Mouse (Mus musculus): ENCODE results near the gene Mtus2.
"Not testable (repeated sequence)": the region's sequence is repeated elsewhere in the genome, so short reads cannot be mapped to it uniquely, and the experiment has no call there.

The Mtus2 gene

GRCm38 (mm10) chr5:147956821-147957564, at the start of gene Mtus2:
TSS of gene Mtus2 (plus strand) at chr5:147957320.
- peak; percentile 94 for DNase-seq

DNA sequence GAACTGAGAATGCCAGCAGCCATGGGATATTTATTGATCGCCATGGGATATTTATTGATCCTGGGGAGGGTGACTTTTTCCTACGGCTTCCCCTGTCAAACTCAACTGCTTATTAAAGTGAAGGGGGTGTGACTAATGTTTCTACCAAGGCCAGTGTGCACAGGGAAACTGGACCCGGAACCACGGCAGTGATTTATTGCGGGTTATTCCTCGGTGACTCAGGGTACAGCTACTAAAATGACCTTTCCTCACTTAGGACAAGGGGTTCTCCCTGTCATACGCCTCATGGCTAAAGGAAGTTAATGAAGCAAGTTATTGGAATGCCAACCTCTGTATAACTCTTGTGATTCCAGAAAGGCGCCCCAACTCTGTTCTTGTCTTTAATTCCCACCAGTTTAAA, 49.3 kb upstream of the Mtus2 start:
- DNase-seq, result no peak

DNA sequence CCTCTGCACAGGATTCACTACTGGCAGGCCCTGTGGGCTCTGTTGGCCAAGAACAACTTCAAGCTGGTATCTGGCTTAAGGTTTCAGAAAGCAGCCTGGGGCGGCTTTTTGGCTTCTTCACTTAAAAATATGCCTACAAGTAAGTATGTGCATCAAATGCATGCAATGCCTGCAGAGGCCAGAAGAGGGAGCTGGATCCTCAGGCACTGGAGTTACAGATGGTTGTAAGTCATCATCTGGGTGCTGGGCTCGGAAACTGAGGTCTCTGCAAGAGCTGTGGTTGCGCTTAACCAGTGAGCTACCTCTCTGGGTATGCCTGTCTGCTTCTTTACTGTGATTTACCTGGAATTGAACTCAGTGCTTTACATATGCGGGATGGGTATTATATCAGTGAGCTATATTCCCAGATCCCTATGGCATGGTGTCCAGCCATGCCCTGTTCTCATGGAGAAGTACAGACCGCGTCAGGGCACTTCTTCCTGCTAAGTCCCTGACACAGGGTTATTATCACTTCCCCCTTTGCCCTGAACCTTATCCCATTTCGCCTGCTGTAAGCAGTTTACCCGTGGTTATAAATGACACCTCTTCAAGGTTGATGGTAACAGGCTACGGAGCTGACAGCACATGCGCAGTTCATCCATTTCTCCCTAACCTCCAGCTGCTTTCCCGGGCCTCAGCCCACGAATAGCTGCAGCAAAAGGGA, 46.2 kb upstream of the Mtus2 start:
- no peak for DNase-seq

DNA sequence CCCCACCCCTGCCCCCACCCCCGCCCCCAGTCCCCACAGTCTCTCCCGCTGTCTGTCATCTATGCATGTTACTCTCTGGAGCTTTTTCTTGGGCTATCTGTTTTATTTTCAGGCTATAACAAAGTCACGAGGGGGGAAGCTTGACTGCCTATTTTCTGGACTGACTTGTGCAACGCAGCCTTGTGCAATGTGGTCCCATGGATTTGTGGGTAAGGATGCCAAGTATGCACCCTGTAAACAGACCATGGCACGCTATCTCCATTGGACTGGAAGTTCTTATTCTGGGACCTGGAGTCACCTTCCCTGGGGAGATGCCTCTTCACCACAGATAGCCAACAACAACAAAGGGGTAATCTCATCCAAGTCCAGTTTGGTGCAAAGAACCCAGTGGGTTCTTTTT, 45.4 kb upstream of the Mtus2 start:
- DNase-seq, result no peak

DNA sequence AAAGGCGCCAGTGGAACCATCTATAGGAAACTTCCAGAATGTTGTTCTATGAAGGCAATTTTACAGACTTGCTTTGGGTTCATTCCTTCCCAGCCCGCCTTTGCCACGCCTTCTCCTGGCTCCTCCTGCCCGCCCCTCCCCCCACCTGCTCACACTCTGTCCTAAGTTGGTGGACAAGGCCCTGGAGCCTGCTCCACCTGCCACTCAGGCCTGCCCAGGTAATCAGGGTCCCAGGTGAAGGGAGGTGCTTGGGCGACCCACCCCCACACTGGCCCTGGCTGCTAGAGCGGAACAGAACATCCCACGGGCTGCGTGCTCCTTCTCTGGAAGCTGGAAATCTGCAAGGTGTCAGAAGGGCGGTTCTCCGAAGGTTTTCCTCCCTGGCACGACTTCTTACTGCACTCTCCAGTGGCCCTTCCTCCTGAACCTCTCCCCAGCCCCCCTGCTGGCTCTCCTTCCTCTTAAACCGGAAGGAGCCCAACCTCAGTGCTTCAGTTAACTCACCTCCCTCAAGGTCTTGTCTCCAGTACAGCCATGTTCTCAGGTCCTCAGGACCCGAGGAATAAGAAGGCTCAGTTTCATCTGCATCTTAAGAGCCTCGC, 43.8 kb upstream of the Mtus2 start:
- DNase-seq, result no peak

- DNase-seq, result no peak
Observed at GRCm38 (mm10) chr5:147915038-147915566, 42.0 kb upstream of the Mtus2 start.

DNA sequence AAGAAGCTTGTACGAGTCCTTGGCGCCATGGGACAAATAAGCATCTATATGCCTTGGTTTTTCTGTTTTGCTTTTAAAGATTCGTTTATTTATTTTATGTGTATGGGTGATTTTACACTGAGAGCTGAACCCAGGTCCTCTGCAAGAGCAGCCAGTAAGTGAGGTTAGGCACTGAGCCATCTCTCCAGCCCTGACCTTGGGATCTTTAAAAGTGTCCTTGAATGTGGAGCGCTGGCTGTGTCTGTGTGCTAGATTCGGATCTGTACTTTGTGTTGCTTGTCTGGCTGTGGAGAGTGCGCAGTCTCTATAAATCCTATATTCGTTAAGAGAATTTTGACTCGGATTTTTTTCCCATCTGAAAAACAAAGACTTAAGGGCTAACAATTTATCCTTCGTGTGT, 40.9 kb upstream of the Mtus2 start:
- DNase-seq, result no peak

DNA sequence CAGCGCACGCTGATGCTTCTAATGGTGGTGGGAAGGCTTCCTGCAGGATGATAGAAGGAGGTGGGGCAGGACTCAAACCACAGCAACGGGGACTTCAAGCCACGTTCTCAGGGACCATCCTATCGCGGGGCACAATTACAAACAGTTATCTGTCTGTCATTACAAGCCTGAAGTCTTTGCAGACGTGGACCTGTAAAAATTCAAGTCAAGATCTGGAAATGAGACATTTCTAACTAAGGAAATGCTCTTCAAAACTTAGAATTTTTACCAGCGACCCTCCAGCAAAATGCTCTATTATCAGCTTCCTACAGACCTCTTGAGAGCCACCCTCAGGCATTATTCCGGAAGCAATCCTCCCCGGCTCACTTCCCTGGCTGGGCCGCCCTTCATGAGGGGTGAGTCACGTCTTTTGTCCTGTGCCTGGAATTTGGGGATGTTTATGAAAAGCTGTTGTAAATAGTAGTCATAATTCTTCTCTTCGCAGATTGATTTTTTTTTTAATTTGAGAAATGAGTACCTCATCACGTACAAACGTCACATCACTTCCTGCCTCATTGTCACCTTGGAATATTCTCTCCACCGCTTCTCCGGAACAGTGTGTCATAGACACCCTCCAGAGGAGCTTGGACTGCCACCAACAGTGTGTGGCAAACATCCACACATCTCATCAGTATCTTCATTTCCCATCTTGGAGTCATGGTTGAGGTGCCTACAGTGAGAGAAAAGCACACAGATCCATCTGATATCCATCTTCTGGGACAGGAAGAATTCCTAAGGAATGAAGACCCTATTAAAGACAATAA, 38.9 kb upstream of the Mtus2 start:
- DNase-seq, result no peak

- DNase-seq, result no peak
Observed at GRCm38 (mm10) chr5:147924621-147925020, 32.5 kb upstream of the Mtus2 start.

DNA sequence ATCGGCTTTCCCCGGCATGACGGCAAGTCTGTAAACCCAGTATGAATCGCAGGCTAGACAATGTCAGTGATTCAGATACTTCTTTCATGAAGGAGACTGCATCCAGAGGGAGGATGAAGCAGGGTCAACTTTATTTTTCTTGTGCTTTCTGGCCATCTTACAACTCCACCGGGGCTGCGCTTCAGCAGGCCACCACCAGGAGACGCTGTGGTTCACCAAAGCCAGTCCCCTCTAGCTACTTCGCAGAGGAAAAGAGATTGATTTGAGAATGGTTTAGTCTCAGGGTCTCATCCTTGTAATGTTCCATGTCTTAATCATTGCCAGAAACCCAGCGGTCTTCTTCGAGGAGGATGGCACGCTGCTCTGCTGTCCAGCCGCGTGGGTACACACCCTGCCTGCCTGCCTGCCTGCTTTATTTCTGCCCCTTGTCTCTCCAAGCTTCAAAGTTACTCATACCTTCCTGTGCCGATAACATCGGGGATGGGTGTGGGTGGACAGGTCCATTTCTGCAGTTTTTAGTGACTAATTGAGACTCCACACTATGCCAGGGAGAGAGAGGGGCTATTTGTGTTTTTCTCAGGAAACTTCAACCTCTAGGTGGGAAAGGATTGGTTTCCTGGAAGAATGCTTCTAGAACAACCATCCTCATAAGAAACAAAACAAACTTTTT, 31.1 kb upstream of the Mtus2 start:
- DNase-seq, result peak; percentile 12

DNA sequence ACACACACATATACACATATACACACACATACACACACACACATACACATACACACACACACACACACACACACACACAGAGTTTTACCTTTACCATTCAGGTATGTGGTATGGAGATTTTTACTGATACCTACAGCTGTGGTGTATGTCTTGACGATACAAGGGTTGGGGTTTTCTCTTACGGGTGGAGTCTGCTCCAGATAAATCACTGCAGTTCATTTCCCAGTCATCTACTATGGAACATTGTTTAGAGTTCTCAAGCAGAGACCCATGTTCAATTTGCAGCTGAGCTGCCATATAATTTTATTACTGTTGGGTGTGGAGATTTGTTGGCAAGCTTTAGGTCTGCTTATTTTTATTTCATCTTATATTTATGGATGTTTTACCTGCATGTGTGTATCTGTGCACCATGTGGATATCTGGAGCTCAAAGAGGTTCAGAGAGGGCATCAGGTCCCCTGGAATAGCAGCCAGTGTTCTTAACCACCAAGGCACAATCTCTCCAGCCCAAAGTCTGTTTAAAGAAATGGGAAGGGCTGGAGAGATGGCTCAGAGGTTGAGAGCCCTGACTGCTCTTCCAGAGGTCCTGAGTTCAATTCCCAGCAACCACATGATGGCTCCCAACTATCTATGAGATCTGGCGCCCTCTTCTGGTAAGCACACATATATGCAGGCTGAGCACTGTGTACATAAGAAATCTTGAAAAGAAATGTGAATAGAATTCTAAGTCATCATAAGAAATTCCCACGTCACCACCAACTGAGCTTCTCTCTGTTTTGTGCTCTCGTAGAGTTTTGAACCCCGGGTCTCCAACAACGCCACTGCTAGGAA, 28.2 kb upstream of the Mtus2 start:
- DNase-seq, result no peak

GRCm38 (mm10) chr5:147935096-147935495, 22.0 kb upstream of the Mtus2 start:
- no peak for DNase-seq

DNA sequence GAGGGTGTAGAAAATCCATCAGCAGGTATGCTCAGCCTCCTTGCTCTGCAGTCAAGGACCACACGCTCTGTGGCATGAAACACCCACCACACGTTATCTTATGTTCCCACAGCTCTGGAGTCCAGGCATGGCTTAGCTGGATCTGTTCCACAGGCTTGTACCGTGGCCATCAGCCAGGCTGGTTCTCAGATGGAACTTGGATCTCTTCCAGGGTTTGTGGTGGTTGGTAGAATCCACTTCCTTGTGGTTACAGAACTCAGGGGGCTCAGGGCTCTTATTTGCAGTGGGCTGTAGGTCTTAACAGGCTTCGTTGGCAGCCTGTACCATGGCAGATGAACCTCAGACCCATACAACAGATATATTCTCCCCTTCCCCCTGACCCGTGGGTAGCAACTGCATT, 17.9 kb upstream of the Mtus2 start:
- peak; percentile 26 for DNase-seq

- DNase-seq, result no peak
Observed at GRCm38 (mm10) chr5:147945000-147945666, 12.0 kb upstream of the Mtus2 start.

- no peak for DNase-seq
Observed at GRCm38 (mm10) chr5:147949881-147950280, 7.2 kb upstream of the Mtus2 start.

DNA sequence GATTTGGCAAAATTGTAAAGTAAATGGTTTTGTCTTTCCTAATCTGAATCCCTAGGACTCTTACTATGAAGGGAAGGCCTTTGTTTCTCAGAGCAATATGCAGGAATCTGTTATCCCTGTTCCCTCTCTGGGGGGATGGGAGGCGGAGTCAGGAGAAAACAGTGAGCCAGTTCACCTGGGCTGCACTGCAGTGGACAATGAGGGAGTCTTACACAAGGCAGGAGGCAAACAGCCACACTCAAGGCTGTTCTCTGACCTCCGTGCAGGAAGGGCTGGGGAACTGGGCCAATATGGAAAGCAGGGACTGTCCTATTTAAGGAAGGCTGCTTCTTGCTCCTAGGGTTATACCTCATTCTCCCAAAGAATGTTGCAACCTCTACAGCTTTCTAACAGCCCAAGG, 5.4 kb upstream of the Mtus2 start:
- no peak for DNase-seq

- DNase-seq, result not testable (repeated sequence)
Observed at GRCm38 (mm10) chr5:147953181-147953580, 3.9 kb upstream of the Mtus2 start.

GRCm38 (mm10) chr5:147955671-147956070, 1.4 kb upstream of the Mtus2 start:
- peak; percentile 46 for DNase-seq

- peak; percentile 48 for DNase-seq
Observed at GRCm38 (mm10) chr5:147956421-147956820, 699 bp upstream of the Mtus2 start.

DNA sequence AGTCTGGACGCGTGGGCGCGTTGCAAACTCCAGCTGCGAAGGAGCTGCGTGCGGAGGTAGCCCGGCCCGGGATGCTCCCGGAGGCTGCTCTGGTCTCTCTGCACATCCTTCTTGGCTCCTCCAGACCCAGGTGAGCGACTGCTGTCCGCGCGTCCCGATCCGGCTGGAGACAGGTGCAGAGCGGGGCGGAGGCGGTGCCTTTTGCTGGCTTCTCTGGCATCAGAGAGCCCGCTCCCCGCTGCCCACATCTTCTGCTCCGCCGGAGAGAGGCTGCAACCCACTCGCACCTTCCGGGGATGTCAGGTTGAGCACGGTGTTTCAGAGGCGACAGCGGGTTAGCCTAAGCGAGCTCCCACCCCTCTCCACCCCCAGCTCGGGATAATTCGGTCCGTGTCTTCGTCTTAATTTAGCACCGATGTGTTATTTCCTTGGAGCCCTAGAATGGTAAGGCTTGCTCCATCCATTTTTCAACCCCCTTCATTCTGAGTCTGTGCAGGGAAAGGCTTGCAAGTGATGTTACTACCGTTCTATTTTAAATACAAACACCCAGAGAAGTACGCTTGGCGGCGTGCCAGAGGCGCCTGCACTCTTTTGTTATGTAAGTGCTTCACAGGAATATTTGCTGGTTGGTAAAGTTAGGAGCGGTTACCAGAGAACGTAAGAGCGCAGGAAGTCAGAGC, 612 bp downstream of the Mtus2 start:
- peak; percentile 91 for DNase-seq

Measured in cerebellum, adult 9-10 months (tissue).